Mouse (Mus musculus) erythroblast, embryonic 14.5 days (primary cell): Measurements from ENCODE around the gene Ryr1. TPM values are rescaled to one million over a fixed set of nuclear protein-coding genes. Genes with fewer than 3 reads are reported as not detected.

Experiments
- H3K27me3 ChIP-seq: 2 replicates; pipeline ENCODE4 v1.6.1; 2012; ENCODE audit warnings: inconsistent platforms; ENCODE audit not compliant: control insufficient read depth
- H3K36me3 ChIP-seq: 2 replicates; pipeline ENCODE4 v1.6.1; 2012; ENCODE audit warnings: mild to moderate bottlenecking, inconsistent platforms; ENCODE audit not compliant: control insufficient read depth
- H3K4me1 ChIP-seq: 2 replicates; pipeline ENCODE4 v1.6.1; 2012; ENCODE audit warnings: inconsistent platforms; ENCODE audit not compliant: control insufficient read depth
- H3K4me3 ChIP-seq: replicated peaks from 2 replicates; pipeline ENCODE3; 2012; ENCODE audit warnings: moderate library complexity, mild to moderate bottlenecking, inconsistent platforms
- H3K9me3 ChIP-seq: 2 replicates; pipeline ENCODE4 v1.6.1; 2012; ENCODE audit warnings: low read length, inconsistent platforms, mixed read lengths; ENCODE audit not compliant: control insufficient read depth
- GATA1 ChIP-seq: IDR thresholded peaks from 2 replicates; pipeline ENCODE4 v1.6.1; 2012; ENCODE audit warnings: low read length, inconsistent platforms, mixed read lengths
- TAL1 ChIP-seq: IDR thresholded peaks from 3 replicates; pipeline ENCODE4 v1.6.1; 2012; ENCODE audit warnings: low read length, inconsistent platforms, mixed read lengths
- polyA plus RNA-seq: library from polyadenylated mRNA; stranded (reverse); fragments of >175 nt; gene quantifications from 2 replicates; pipeline ENCODE4 v1.2.3, GENCODE M21; 2012

Gene Ryr1
- polyA plus RNA-seq, 1 experiment = under 0.01 TPM

GRCm38 (mm10) chr7:29168121-29168695, 43.2 kb upstream of the Ryr1 start:
- TF ChIP-seq GATA1 (no peak), TAL1 (no peak)
- Histone ChIP-seq H3K4me1 (peaks cover 34% of the 10 kb centered on the region), H3K27me3 (peaks cover 71% of the 10 kb centered on the region), H3K4me3 (no peak overlapping the region), H3K9me3 (peaks cover 8% of the 10 kb centered on the region; the same call in 1 of the 2 replicates), H3K36me3 (peaks cover 12% of the 10 kb centered on the region)

GRCm38 (mm10) chr7:29167656-29168055, 42.7 kb upstream of the Ryr1 start:
- H3K27me3 ChIP-seq = peaks cover 65% of the 10 kb centered on the region
- peaks cover 37% of the 10 kb centered on the region for H3K4me1 ChIP-seq
- no peak overlapping the region for H3K4me3 ChIP-seq
- no peak for TF ChIP-seq GATA1
- no peak for TF ChIP-seq TAL1
- peaks cover 6% of the 10 kb centered on the region; the same call in 1 of the 2 replicates for H3K9me3 ChIP-seq
- H3K36me3 ChIP-seq = peaks cover 6% of the 10 kb centered on the region

- peaks cover 39% of the 10 kb centered on the region for H3K27me3 ChIP-seq
- TF ChIP-seq GATA1 (no peak), TAL1 (no peak)
- no peak overlapping the region for H3K4me3 ChIP-seq
Measured at GRCm38 (mm10) chr7:29162750-29163525, 38.0 kb upstream of the Ryr1 start.

GRCm38 (mm10) chr7:29162294-29162693, 37.3 kb upstream of the Ryr1 start:
- Histone ChIP-seq H3K4me1 (peaks cover 6% of the 10 kb centered on the region), H3K36me3 (no peaks in the 10 kb centered on the region), H3K9me3 (no peaks in the 10 kb centered on the region), H3K27me3 (peaks cover 36% of the 10 kb centered on the region), H3K4me3 (no peak overlapping the region)
- TF ChIP-seq GATA1 (no peak), TAL1 (no peak)

More at GRCm38 (mm10) chr7:29162750-29163525, 38.0 kb upstream of the Ryr1 start:
- no peaks in the 10 kb centered on the region for H3K36me3 ChIP-seq
- peaks cover 6% of the 10 kb centered on the region for H3K4me1 ChIP-seq
- no peaks in the 10 kb centered on the region for H3K9me3 ChIP-seq

- H3K36me3 ChIP-seq = peaks cover 3% of the 10 kb centered on the region; the same call in 1 of the 2 replicates
- H3K4me3 ChIP-seq = no peak overlapping the region
- H3K27me3 ChIP-seq = peaks cover 24% of the 10 kb centered on the region
- no peak for TF ChIP-seq GATA1
- TF ChIP-seq TAL1 = no peak
- H3K4me1 ChIP-seq = peaks cover 24% of the 10 kb centered on the region
- peaks cover 6% of the 10 kb centered on the region for H3K9me3 ChIP-seq
Measured at GRCm38 (mm10) chr7:29158264-29158663, 33.3 kb upstream of the Ryr1 start.

- Histone ChIP-seq H3K4me3 (peak within 1 kb of the TSS; percentile 75), H3K27me3 (peaks cover 19% of the 10 kb centered on the region), H3K36me3 (peaks cover 3% of the 10 kb centered on the region; the same call in 1 of the 2 replicates), H3K4me1 (peaks cover 18% of the 10 kb centered on the region), H3K9me3 (peaks cover 6% of the 10 kb centered on the region)
- TF ChIP-seq TAL1 = no peak
- no peak for TF ChIP-seq GATA1
Measured at GRCm38 (mm10) chr7:29155838-29156782, 31.1 kb upstream of the Ryr1 start, which contains the start of gene Fam98c. Gene Fam98c, minus strand, starts transcription at chr7:29156234.

- Histone ChIP-seq H3K27me3 (peaks cover 19% of the 10 kb centered on the region), H3K9me3 (peaks cover 6% of the 10 kb centered on the region), H3K4me1 (peaks cover 18% of the 10 kb centered on the region), H3K4me3 (peak overlapping the region; percentile 75), H3K36me3 (peaks cover 3% of the 10 kb centered on the region; the same call in 1 of the 2 replicates)
- TF ChIP-seq TAL1 = no peak
- TF ChIP-seq GATA1 = no peak
Measured at GRCm38 (mm10) chr7:29155196-29155837, 30.3 kb upstream of the Ryr1 start.

GRCm38 (mm10) chr7:29154018-29154720, 29.2 kb upstream of the Ryr1 start:
- TF ChIP-seq GATA1 = no peak
- no peak for TF ChIP-seq TAL1

More at GRCm38 (mm10) chr7:29154018-29154720, 29.2 kb upstream of the Ryr1 start:
- H3K36me3 ChIP-seq = peaks cover 3% of the 10 kb centered on the region; the same call in 1 of the 2 replicates
- H3K4me1 ChIP-seq = peaks cover 18% of the 10 kb centered on the region
- H3K4me3 ChIP-seq = no peak overlapping the region
- peaks cover 6% of the 10 kb centered on the region for H3K9me3 ChIP-seq
- peaks cover 16% of the 10 kb centered on the region for H3K27me3 ChIP-seq
